Mouse (Mus musculus) intestine, postnatal 0 days (tissue): Measurements from ENCODE around the gene Arfgef2. TPM values are rescaled to one million over a fixed set of nuclear protein-coding genes. Genes with fewer than 3 reads are reported as not detected.
A peak's percentile ranks its signal among the peaks of the same experiment; 100 is the strongest.

Experiments used
- ATAC-seq: fragments of 200-750 bp; cut with Nextera tagmentation; 2 replicates; pipeline ENCODE4 v1.8.0; 2017; ENCODE audit warnings: mild to moderate bottlenecking, moderate TSS enrichment, moderate library complexity
- H3K27ac ChIP-seq: fragments of 300-500 bp; sonication (generic); 2 replicates; pipeline ENCODE4 v1.5.1; 2014; ENCODE audit warnings: mild to moderate bottlenecking, low read depth, low read length, moderate library complexity
- H3K27me3 ChIP-seq: fragments of 300-500 bp; sonication (generic); replicated peaks from 2 replicates; pipeline ENCODE4 v1.6.1; 2014; ENCODE audit warnings: low read length, mixed read lengths; ENCODE audit not compliant: control insufficient read depth, insufficient read depth
- H3K36me3 ChIP-seq: fragments of 300-500 bp; sonication (generic); 2 replicates; pipeline ENCODE4 v1.6.1; 2014; ENCODE audit warnings: mild to moderate bottlenecking, moderate library complexity; ENCODE audit not compliant: control insufficient read depth, insufficient read depth
- H3K4me1 ChIP-seq: fragments of 300-500 bp; sonication (generic); replicated peaks from 2 replicates; pipeline ENCODE4 v1.6.1; 2014; ENCODE audit warnings: antibody characterized with exemption, low read length, mixed read lengths; ENCODE audit not compliant: control insufficient read depth, insufficient read depth
- H3K4me2 ChIP-seq: fragments of 300-500 bp; sonication (generic); replicated peaks from 2 replicates; pipeline ENCODE4 v1.6.1; 2014; ENCODE audit warnings: low read depth, mild to moderate bottlenecking, moderate library complexity
- H3K4me3 ChIP-seq: fragments of 300-500 bp; sonication (generic); 2 replicates; pipeline ENCODE4 v1.5.1; 2014; ENCODE audit warnings: low read depth, low read length
- H3K9ac ChIP-seq: fragments of 300-500 bp; sonication (generic); 2 replicates; pipeline ENCODE4 v1.6.1; 2014; ENCODE audit warnings: mild to moderate bottlenecking, low read depth, low read length
- H3K9me3 ChIP-seq: fragments of 300-500 bp; sonication (generic); 2 replicates; pipeline ENCODE4 v1.6.1; 2016; ENCODE audit warnings: mixed run types; ENCODE audit not compliant: control insufficient read depth
- CTCF ChIP-seq: sonication (generic); IDR thresholded peaks from 2 replicates; pipeline ENCODE4 v1.5.1; 2016; ENCODE audit warnings: low read depth, mild to moderate bottlenecking, control low read depth, antibody characterized with exemption, moderate library complexity
- WGBS: fragments of 180-500 bp; shearing (Covaris S2); extraction: QIAGEN DNeasy Blood & Tissue Kit; methylation state at CpG from one replicate; pipeline ENCODE4 v1.1.7; 2014; 5-methylcytosine and 5-hydroxymethylcytosine counted together
- polyA plus RNA-seq: library from polyadenylated mRNA; unstranded; fragments of >200 nt; fragmentation: Nextera tagmentation; extraction: Ambion mirVana; gene quantifications from 2 replicates; pipeline ENCODE4 v1.2.1, GENCODE M21; 2015

Gene Arfgef2
- polyA plus RNA-seq, 1 experiment from 2014 or later, result 6.1 TPM

DNA sequence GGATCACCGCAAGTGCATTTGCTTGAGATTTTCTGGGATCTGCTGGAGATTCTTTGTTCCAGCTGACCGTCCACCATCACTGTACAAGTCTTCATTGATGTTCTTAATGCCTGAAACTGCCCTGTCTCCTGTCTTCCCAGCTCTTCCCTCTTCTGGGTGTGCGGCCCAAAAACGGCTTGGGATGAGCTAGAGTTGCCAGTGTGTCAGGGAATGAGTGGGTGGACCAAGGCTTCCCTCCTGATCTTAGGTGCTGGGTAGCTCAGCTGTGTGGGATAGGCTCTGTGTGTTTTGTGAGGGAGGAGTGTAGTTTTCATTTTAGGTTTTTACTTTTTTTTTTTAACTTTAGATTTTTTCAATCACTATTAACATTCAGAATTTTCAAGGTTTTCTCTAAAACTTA is 29.4 kb downstream of the Arfgef2 start:
- H3K4me1 ChIP-seq, result no peaks in the 10 kb centered on the region
- peaks cover 53% of the 10 kb centered on the region for H3K36me3 ChIP-seq
- no peak for ATAC-seq
- WGBS, result 96% methylated on average over 4 of the region's 4 CpGs
- no peak overlapping the region for H3K27ac ChIP-seq
- no peak for TF ChIP-seq CTCF
- no peak overlapping the region for H3K4me3 ChIP-seq
- H3K9me3 ChIP-seq, result no peaks in the 10 kb centered on the region
- no peaks in the 10 kb centered on the region for H3K27me3 ChIP-seq
- no peak overlapping the region for H3K9ac ChIP-seq
- no peak overlapping the region for H3K4me2 ChIP-seq

- no peak for ATAC-seq
- H3K9me3 ChIP-seq, result no peaks in the 10 kb centered on the region
- 71% methylated on average over 5 of the region's 5 CpGs for WGBS
- no peak overlapping the region for H3K4me2 ChIP-seq
- TF ChIP-seq CTCF, result no peak
- H3K36me3 ChIP-seq, result peaks cover 54% of the 10 kb centered on the region
- H3K4me1 ChIP-seq, result no peaks in the 10 kb centered on the region
- no peak overlapping the region for H3K9ac ChIP-seq
- no peaks in the 10 kb centered on the region for H3K27me3 ChIP-seq
- H3K4me3 ChIP-seq, result no peak overlapping the region
- H3K27ac ChIP-seq, result no peak overlapping the region
Measured at GRCm38 (mm10) chr2:166835581-166835980, 30.2 kb downstream of the Arfgef2 start.

GRCm38 (mm10) chr2:166841813-166842212 is 36.4 kb downstream of the Arfgef2 start:
- H3K36me3 ChIP-seq, result peaks cover 68% of the 10 kb centered on the region
- no peak overlapping the region for H3K4me3 ChIP-seq
- no peak overlapping the region for H3K27ac ChIP-seq
- no peak for TF ChIP-seq CTCF
- no peak overlapping the region for H3K4me2 ChIP-seq
- H3K9me3 ChIP-seq, result no peaks in the 10 kb centered on the region
- no peaks in the 10 kb centered on the region for H3K4me1 ChIP-seq
- no peak for ATAC-seq
- H3K9ac ChIP-seq, result no peak overlapping the region
- H3K27me3 ChIP-seq, result no peaks in the 10 kb centered on the region
- 83% methylated on average over 4 of the region's 4 CpGs for WGBS

DNA sequence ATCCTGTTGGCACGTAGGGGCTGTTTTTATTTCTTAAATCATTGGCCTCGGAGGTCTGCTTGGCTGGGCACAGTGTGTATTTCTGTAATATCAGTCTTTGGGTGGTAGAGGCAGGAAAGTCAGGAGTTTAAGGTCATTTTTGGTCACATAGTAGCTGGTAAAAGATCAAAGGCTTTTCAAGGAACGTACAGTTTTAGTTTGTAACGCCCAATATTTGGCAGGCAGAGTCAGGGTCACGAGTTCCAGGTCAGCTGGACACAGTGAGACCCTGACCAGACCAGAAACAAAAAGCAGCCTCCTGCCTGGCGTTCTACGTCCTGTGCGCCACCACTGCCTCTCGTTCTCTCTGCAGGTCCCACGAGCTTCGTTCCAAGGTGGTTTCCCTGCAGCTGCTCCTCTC is 45.3 kb downstream of the Arfgef2 start:
- Histone ChIP-seq H3K27me3 (no peaks in the 10 kb centered on the region), H3K27ac (no peak overlapping the region), H3K9me3 (no peaks in the 10 kb centered on the region), H3K9ac (no peak overlapping the region), H3K4me3 (no peak overlapping the region), H3K4me2 (no peak overlapping the region), H3K36me3 (peaks cover 81% of the 10 kb centered on the region), H3K4me1 (no peaks in the 10 kb centered on the region)
- no peak for TF ChIP-seq CTCF
- ATAC-seq, result no peak
- 92% methylated on average over 11 of the region's 11 CpGs for WGBS

DNA sequence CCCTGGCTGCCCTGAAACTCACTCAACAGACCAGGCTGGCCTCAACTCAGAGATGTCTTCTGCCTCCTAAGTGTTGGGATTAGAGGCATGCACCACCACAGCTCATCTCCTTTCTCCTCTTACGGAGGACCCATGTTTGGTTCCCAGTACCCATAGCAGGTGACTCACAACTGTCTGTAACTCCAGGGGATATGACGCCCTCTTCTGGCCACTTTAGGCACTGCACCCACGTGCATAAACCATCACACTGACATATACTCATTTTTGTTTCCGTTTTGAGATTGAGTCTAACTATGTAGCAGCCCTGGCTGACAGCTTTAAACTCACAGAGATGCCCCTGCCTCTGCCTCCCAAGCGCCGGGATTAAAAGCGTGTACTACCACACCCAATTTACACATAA is 46.9 kb downstream of the Arfgef2 start:
- ATAC-seq, result no peak

DNA sequence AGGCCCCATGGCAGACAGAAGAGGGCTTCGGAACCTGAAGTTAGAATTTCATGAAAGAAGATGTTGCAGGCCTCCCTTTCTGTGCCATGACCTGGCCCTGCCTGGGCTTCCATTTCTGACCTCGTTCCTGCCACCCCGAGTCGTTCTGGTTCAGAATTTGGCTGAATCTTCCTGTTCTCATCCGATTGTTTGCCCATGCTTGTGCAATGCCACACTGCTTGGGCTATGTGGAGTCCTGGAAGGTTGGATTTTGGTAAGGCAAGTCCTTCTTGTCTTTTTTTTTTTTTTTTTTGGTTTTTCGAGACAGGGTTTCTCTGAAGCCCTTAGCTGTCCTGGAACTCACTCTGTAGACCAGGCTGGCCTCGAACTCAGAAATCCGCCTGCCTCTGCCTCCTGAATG is 50.4 kb downstream of the Arfgef2 start:
- no peak for ATAC-seq
- no peak overlapping the region for H3K4me2 ChIP-seq
- no peaks in the 10 kb centered on the region for H3K9me3 ChIP-seq
- no peak for TF ChIP-seq CTCF
- no peak overlapping the region for H3K4me3 ChIP-seq
- H3K36me3 ChIP-seq, result peaks cover 90% of the 10 kb centered on the region
- no peaks in the 10 kb centered on the region for H3K27me3 ChIP-seq
- WGBS, result 96% methylated on average over 8 of the region's 8 CpGs
- H3K4me1 ChIP-seq, result no peaks in the 10 kb centered on the region
- H3K9ac ChIP-seq, result no peak overlapping the region
- H3K27ac ChIP-seq, result no peak overlapping the region

More for the DNA sequence above, 46.9 kb downstream of the Arfgef2 start:
- Histone ChIP-seq H3K4me3 (no peak overlapping the region), H3K9ac (no peak overlapping the region), H3K27ac (peak overlapping the region; percentile 35; the same call in 1 of the 2 replicates), H3K9me3 (no peaks in the 10 kb centered on the region), H3K27me3 (no peaks in the 10 kb centered on the region), H3K4me1 (no peaks in the 10 kb centered on the region), H3K4me2 (no peak overlapping the region), H3K36me3 (peaks cover 83% of the 10 kb centered on the region)
- 96% methylated on average over 7 of the region's 7 CpGs for WGBS
- TF ChIP-seq CTCF, result peak; percentile 60

DNA sequence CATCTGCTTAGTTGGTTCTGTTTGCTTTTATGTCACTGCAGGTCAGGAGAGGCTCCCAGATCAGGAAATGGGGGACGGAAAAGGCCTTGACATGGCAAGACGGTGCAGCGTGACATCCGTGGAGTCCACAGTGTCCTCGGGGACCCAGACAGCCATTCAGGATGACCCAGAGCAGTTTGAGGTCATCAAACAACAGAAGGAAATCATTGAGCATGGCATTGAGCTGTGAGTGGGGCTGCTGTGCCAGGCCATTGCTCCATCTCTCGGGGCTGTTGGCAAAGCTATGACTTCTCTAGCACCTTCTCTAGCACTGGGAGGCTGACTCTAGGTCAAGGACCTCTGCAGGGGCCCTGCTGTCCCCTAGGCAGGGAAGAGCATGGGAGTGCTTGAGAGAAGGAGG is 51.0 kb downstream of the Arfgef2 start:
- no peak for ATAC-seq
- WGBS, result 88% methylated on average over 6 of the region's 6 CpGs
- H3K4me2 ChIP-seq, result no peak overlapping the region
- H3K36me3 ChIP-seq, result peaks cover 90% of the 10 kb centered on the region
- H3K9me3 ChIP-seq, result no peaks in the 10 kb centered on the region
- no peak overlapping the region for H3K4me3 ChIP-seq
- no peaks in the 10 kb centered on the region for H3K27me3 ChIP-seq
- H3K27ac ChIP-seq, result no peak overlapping the region
- no peak overlapping the region for H3K9ac ChIP-seq
- H3K4me1 ChIP-seq, result no peaks in the 10 kb centered on the region
- TF ChIP-seq CTCF, result no peak
